Mouse (Mus musculus): ENCODE results near the gene Serpina6.
"Not testable (repeated sequence)": the region's sequence is repeated elsewhere in the genome, so short reads cannot be mapped to it uniquely, and the experiment has no call there.

DNA sequence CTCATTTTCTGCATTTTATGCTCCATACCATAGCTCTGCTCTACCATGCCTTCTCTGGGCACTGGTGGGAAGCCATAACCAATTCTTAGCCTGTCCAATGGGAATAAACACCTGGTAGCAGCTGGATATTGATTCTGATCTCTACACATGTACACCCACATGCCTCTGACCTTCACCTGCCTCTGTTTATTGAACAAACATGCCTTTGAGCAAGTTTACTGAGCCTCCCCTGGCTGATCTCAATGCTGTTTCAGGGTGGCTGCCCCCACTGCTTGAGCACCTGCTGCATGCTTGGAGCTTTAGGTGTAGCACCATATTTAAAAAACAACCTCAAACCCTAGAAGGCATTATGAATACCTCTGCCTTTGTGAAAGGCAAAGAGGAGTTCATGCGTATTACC is 22.8 kb upstream of the Serpina6 start:
- TF ChIP-seq CTCF (IDR thresholded peaks at IDR 0.05; ENCODE audit: low read depth, low read length); GATA2 (IDR thresholded peaks at IDR 0.05; ENCODE audit: borderline replicate concordance, low read depth, low read length); POLR2AphosphoS5 (IDR thresholded peaks at IDR 0.05; ENCODE audit: insufficient replicate concordance, low read depth, low read length): not testable (repeated sequence)

Data from G1E (cell line).